Mouse (Mus musculus) lung, postnatal 0 days (tissue): ENCODE measurements at regions not wholly inside any gene's neighbourhood (a gene's known extent, or its start where the extent isn't known, plus 50 kb on each side); places are given as distances from the start of the nearest gene placed in this dataset.

Experiments used
- CTCF ChIP-seq: IDR thresholded peaks from 2 replicates; pipeline ENCODE4 v1.5.1; 2016; ENCODE audit warnings: antibody characterized with exemption, mild to moderate bottlenecking
- EP300 ChIP-seq: IDR thresholded peaks from 2 replicates; pipeline ENCODE4 v1.6.1; 2016; ENCODE audit warnings: antibody characterized with exemption, mild to moderate bottlenecking, control low read depth

GRCm38 (mm10) chr12:91910529-91910928, 61.6 kb upstream of the Sel1l start:
- TF ChIP-seq EP300 (peak; percentile 71), CTCF (no peak; the same call in 1 of the 2 replicates)
